Mouse (Mus musculus) heart, postnatal 0 days (tissue): ENCODE measurements at regions not wholly inside any gene's neighbourhood (a gene's known extent, or its start where the extent isn't known, plus 50 kb on each side); places are given as distances from the start of the nearest gene placed in this dataset.

Experiments
- CTCF ChIP-seq: IDR thresholded peaks from 2 replicates; pipeline ENCODE4 v1.5.1; 2016; ENCODE audit warnings: antibody characterized with exemption, control low read depth, low read depth
- EP300 ChIP-seq: IDR thresholded peaks from 2 replicates; pipeline ENCODE4 v1.6.1; 2016; ENCODE audit warnings: antibody characterized with exemption, low read depth

DNA sequence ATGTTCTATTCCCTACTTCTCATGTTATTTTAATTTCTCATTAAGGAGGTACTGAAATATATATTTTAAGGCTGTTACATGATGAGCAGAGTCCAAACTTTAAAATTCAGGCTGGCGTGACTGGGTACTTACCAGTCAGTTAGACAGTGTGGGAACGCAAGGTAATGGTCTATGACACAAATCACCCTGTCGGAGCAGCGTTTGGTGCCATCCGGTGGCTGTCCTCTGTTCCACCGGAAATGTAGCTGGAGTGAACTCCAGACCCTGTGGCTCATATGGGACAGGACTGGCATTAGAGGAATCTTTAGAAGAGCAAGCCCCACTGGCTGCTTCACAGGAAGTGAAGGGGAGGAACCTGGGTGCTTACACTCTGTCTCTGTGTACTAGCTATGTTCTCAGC is 388.0 kb downstream of the Adam3 start:
- peak; percentile 57 for TF ChIP-seq CTCF
- no peak for TF ChIP-seq EP300
